Mouse (Mus musculus): ENCODE measurements around the gene Msantd1.

- TF ChIP-seq POLR2A (IDR thresholded peaks at IDR 0.05; ENCODE audit: control insufficient read depth, low read depth, low read length): no peak
- no peak for TF ChIP-seq CTCF (IDR thresholded peaks at IDR 0.05; ENCODE audit: control insufficient read depth, insufficient read depth, insufficient replicate concordance, low read depth, low read length)
Observed at GRCm38 (mm10) chr5:34960021-34960420, 52.2 kb downstream of the Msantd1 start.
